Mouse (Mus musculus) CD8-positive naive resting alpha-beta T cell, adult 2 months (primary cell): Measurements from ENCODE around the gene Gm37240.

ENCODE experiments used
- DNase-seq, 2 experiments: peaks; one replicate each; pipeline ENCODE4 v3.0.0; 2022; ENCODE audit warnings: low read depth in 2 of 2, low spot score in 2 of 2

Gm37240 gene

DNA sequence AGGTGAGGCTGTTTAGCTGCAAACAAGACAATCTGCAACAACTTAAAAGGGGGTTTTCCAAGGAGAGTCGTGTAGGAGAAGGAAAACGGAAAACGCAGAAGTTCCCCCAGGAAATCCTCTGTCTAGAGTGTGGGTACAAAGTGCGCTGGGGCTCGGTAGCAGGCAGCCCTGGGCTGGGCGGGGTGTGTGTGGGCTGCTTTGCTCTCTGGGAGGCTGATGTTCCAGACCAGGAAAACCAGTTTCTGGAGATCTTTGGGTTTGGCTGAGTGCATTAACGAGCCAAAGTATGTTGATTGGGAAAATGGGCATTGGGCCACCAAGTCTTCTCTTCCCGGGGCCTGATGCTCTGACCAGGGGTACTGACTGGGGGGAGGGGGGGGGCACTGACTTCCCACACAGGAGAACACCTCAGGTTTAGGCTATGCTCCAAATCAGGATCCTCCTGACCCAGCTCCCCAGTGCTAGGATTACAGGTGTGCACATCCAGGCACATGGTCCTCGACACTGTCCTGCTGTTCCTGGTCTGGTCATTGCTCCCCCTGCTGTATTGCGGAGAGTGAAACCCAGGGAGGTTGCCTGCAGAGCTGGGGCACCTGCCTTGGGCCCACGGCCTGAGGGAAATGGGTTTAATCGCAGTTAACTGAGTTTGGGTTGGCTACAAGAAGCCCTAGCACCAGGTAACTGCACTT is 1249.3 kb downstream of the Gm37240 start:
- no peak for DNase-seq

DNA sequence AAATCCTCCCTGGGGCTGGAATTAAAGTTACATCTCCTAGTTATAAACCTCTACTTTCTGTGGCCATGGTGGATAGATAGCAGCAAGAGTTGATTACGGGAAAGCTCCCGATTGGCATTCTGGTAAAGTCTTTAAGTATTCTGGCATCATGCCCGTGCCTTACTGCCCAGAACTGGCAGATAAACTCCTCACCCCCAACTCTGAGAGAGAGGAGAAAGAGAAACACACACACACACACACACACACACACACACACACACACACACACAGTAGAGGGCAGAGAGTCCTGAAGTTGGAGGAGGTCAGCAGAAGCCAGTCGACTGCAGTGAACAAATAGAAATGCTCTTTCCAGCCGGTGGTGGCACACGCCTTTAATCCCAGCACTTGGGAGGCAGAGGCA is 1250.2 kb downstream of the Gm37240 start:
- DNase-seq, result no peak

DNA sequence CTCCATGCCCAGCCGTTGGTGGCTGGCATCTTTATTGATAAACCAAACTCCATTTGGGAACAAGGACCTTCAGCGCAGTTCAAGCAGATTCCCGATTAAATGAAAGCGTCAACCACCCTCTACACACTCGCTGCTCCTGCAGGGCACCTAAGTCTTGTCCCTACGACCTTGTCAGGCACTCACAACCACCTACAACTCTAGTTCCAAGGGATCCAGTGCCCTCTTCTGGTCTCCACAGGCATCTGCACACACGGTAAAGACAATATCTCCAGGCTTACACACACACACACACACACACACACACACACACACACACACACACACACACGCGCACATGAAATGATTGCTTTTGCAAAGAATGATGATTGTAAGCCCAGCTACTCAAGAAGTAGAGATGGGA is 1255.7 kb downstream of the Gm37240 start:
- DNase-seq, result no peak

DNA sequence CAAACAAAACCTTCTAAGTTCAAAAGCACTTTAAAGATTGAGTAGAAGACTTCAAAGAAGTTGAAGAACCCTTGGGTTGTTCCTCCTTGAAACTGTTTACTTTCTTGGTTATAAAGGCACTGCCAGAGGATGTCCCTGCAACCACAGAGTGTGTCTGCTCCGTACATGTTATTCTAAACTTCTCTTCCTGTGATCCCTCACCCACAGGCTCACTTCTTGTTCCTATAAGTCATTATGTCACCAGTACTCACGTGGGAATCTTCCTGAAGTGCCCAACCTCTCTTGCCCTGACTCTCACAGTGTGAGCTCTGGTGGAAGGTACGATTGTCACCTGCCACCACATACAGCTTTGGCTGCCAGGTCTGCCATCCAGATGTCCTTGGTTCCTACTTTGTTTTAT is 1265.3 kb downstream of the Gm37240 start:
- DNase-seq, result peak; percentile 9 to 29

DNA sequence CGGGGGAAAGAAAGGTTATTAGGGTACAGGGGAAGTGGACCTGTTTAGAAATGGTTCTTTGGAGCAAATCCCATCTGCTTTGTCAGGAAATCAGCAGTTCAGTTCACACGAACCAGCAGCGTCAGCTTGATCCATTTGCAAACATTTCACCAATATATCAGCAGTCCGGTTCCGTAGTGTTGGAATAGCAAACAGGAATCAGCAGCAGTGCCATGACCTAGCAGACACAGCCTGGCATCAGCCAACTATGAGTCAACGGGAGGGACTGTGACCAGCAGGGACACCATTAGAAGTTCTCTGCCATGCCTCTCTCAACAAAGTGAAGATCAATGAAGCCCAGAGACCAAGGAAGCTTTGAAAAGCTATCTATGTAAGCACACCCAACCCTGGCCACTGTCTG is 1267.6 kb downstream of the Gm37240 start:
- DNase-seq, result no peak

DNA sequence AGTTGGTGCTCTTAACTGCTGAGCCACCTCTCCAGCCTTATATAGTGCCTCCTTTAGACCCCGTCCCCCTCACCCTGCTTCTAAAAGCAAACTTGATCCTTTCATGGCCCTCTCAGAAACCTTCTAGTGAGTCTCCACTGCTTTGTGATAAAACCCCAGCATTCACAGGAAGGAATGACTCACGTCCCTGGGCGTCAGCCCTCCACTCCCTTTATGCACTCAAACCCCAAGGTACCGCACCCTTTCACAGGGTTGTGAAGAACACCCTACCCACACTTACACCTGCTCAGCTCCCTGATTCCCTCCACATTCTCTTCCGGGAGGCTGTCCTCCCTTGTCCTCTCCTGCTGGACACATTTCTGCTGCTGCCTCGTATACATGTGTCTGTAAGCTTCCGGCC is 1268.3 kb downstream of the Gm37240 start:
- no peak for DNase-seq

DNA sequence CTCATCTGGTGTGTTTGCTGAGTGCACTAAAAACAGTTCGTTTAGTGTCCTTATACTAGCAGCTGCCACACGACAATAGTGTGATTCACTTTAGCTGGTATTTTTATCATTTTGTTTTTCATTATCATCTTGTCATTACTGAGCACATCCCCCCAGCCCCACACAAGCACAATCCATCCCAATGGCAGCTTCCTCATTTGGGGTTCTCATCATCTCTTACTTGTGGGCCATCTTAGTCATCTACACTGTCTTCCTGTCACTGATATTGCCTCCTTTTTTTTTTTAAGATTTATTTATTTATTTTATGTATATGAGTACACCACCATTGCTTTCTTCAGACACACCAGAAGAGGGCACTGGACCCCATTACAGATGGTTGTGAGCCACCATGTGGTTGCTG is 1268.7 kb downstream of the Gm37240 start:
- DNase-seq, result no peak

DNA sequence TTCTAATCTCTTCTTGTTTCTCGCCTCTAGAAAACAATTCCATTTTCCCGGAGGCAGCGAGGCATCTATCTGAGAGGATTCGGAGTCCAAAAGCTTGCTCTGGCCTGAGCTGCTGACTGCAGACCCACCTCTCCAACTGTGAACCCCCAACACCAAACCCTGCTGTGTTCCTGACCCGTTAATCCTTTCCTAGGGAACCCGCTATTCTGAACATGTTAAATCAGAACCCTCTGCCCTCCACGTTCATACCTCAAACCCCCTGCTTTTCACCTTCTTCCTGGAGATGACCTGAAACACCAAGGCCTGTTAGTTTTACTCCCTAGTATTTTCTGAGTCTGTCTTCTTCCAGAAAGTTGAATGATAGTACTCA is 1271.5 kb downstream of the Gm37240 start:
- no peak for DNase-seq

DNA sequence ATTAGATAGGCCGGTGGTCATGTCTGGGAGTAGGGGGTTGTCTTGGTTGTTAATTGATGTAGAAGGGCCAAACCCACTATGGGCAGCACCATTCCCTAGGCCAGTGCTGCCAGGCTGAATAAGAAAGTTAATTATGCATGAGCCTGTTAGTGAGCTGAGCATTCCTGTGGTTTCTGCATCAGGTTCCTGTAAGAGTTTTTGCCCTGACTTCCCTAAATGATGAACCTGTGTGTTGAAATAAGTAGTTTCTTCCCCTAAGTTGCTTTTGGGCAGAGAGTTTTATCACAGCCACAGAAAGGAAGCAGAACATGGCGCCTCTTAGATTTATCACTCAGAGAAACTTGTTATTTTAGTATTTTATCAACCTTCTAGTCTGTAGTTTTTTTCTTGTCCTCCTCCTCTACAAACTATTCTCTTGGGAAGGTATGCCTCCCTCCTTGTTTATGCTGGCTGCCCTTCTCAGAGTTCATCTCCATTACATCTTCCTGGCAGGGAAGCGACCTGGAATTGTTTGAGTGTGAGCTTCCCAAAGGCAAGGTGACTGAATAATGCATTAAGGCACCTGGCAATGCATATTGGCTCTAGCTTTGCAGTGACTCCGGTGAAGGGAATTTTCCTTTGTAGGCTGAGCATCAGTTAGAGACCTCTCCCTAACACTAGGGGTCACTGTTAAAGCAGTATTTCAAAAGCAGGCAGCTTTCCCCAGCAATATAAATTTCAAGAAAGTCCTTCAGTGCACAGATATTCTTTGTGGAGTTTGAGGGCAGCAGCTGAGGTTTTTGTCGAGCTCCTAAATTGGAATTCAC is 1272.1 kb downstream of the Gm37240 start:
- DNase-seq, result peak in 1 of 2 experiments; percentile 31

DNA sequence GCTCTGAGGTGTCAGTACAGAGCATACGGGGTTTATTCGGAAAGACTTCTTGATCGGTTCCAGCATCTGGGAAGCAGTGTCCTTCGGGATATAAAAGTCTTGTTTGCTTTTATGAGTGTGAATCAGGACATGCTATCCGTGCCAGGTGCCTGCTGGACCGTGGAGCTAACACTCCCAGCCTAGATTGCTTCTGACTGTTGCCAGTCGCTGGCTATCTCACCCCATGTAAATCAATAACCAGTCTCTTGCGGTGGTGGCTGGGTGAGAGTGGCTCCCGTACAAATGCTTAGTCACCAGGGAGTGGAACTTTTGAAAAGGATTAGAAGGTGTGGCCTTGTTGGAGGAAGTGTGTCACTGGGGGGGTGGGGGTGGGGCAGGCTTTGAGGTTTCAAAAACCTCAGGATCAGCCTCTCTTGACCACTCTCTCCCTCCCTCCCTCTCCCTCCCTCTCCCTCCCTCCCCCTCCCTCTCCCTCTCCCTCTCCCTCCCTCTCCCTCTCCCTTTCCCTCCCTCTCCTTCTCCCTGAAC is 1277.1 kb downstream of the Gm37240 start:
- DNase-seq, result no peak

DNA sequence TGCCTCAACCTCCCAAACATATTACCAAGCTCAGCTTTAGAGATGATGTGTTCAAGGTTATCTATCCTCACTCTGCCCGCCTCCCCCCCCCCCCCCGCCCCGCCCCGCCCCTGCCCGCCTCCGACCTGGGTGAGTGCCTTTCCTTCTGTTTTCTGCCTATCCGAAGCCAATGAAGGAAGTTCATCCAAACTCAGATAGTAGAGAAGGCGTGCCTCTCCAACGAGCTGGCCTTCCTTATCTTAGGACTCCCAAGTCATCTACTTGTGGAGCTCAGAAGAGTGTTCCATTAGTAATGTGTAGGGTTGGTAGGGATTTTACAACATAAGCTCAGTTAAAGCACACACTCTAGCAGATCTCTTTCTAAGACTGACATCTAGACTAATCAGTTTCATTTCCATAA is 1284.1 kb downstream of the Gm37240 start:
- no peak for DNase-seq

DNA sequence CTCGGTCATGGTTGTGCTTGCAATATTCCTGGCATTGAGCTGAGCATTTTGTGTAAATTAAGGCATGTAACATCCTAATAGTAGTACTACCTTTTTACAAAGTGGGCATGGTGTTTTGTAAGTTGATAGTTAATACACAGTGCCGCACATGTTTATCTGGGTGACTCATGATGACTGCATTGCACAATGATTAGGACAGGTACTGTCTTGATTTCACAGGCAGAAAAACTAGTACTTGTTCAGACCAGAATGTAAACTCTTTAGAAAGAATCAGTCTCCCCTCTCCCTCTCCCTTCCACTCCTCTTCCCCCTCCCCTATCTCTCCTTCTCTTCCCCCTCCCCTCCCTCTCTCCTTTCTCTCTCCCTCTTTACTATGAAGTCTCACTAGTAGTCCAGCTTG is 1284.6 kb downstream of the Gm37240 start:
- DNase-seq, result no peak

DNA sequence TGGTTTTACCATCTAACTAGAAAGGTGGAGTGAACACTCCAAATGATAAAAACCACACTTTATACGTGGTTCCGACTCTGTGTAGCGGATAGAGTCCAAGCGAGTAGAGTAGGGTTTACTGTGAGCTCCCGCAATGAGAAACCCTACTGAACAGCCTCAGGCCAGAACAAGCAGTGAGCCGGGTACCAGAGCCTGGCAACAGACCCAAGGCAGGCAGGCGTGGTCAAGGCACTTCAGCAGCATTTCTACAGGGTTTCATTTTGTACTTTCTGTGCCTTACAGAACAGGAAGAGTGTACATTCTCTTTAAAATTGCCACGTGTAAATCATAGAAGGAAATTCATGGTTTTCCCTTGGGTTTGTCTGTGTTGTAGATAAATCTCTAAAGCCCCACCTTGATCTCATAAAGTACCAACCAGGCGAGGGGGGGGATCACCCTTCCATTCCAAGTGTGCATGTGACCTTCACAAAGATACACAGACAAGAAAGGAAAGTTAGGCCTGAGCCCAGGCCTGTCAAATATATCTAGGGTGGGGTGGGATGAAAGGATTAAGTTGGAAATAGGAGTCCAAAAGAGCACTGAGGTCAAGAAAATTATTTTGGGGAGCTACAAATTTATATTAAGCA is 1285.3 kb downstream of the Gm37240 start:
- DNase-seq, result no peak

DNA sequence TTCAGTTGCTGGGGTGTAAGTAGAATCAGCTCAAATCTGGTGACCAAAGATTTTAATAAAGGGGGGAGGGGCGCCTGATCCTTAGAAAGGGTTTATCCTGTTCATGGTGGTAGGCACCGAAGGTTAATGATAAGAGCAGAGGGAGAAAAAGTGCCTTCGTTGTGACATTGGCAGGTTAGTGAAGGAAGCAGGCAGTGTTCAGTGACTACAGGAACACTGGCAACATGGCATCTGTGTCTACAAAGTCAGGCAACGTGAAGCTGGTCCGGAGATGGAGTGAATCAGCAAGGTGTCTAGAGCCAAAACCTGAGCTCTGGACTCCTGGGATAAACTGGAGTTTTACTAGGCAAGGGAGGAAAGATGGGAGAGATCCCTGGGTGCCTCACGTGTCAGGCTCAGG is 1288.6 kb downstream of the Gm37240 start:
- DNase-seq, result no peak

DNA sequence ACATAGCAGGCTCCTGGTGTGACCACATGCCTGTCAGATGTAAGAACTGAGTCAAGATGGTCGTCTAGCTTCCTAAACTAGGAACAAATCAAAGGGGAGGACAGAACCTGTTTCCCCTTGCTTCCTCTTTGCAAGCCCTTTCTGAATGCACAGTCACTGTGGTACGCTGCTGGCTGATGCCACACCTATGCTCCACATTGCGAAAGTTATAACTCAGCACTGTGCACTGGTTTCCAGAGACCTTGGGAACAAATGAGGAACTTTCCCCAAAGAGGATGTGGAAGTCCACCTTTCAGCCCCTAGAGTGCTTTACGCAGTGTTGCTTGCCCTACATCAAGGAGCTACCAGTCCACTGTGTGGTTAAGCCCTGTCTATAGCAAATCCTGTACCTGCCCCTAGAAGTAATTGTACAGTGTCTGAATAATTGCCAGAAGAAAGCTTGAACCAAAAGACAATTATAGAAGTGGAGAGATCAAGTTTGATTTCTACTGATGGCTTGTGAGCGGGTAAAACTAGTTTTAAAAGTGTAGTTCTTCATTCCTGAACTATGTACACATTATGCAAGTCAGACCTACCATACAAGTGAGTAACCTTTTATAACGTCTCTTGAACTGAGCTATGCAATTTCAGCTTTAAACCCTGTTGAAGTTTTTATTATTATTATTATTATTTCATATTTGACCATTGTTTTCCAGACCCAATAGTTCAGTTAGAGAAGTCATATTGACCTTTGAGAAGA is 1289.2 kb downstream of the Gm37240 start:
- no peak for DNase-seq

DNA sequence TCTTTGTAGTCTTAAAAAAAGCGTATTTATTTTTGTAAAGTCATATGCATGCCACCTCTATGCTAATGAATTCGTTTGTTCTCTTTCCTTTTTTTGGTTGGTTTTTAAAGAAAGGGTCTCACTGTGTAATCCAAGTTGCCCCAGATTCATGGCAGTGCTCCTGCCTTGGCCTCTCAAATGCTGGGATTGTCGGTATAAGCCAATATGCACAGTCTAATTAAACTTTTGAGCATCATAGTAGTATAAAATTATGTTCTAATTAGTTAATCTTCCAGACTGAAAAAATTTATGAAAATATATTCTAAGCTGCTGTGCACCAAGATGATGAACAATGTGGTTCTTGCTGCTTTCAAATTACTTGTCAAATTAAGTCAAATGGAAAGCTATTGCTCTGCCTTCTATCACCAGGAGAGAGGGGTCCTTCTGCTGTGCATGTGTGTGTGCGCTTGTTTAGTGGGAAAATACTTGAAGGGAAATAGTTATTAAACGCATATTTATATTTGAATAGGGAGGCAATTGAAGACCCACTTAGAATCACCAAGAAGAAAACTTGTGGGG is 1291.6 kb downstream of the Gm37240 start:
- DNase-seq, result no peak

DNA sequence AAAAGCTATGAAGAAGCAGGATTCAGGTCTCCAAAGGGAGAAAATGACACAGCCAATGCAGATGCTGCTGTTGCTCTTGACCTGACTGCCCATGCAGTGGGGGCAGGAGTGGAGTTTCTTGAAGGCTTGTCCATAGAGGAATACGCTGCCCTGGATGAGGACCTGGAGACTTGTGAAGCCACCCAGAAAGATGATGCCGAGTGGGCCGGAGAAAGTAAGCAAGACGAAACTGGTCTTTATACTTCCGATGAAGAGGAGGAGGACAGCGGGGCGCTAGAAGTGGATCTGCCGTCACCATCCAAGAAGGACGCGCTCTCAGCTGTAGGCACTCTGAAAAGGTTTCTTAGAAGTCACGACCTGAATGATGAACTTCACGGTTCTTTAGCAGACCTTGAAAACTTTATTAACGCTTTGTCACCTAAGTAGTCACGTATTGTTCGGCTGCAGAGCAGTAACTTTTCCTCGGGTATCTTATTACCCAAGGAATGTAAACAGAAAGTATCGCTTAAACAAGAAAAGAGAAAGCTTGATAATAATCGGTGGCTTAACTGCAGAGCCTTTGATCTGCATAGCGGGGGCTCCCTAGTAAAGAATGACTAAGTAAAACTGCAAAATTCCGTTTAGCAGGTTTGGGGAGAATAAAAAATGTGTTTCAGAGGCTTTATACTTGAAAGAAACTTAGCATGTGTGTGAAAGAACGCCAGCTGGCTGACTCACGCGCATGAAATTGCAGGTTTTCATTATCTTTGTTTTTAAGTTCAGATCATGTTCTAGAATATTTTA is 1292.2 kb downstream of the Gm37240 start:
- DNase-seq, result no peak

DNA sequence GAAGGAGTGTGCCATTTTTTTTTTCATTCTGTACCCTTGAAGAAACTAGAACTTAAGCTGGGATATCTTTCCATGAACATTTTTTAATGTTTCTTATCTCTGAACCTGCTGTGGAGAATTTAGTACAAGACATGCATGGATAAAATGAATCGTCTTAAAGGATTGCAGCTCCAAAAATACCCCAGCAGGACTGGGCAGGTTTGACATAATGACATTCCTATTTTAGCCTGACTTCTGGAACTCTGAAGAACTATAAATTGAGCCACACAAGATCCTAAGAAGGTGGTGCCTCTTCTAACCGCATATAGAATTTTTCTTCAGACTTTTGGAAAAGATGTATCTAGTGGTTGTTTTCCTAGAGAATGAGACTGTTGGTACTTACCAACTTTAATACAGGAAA is 1294.0 kb downstream of the Gm37240 start, which contains the start of gene Tigd4:
Gene Tigd4 (plus strand): TSS at position 301 of the 400 bp plus-strand sequence.
- no peak for DNase-seq

DNA sequence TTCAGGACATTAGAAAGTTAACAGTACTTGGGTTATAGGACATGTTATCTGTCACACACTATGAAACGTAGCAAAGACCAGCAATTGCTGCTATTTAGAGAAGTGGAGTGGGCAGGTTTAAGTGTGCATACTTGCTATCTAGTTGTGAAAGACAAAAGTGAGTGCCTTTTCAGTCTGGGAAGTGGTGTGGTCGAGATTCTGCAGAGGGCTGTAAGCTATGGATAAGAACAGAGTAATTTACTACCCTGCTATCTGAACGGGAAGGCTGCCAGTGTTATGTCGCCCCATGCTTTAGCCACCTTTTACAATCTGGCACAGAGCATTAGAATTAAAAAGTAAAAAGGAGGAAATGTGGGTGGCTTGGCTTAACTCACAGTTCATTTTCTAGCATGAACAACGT is 1300.6 kb downstream of the Gm37240 start:
- DNase-seq, result no peak

DNA sequence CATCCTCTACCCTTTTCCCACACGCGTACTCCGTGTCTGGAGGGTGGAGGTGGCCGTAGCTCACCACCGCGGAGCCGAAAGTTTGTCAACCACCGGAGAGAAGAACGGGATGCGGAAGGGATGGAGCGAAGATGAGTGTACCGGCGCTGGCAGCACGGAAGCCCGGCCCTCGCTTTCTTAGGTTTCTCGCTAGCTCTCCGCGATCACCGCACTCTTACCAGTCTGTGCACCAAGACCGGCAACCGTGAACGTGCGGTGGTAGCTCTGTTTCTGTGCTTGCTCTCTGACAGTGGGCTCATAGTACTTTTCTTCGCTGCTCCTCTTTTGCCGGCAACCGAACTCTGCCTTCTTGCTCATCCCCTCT is 1304.4 kb downstream of the Gm37240 start:
- DNase-seq, result no peak
